Mouse (Mus musculus): ENCODE results near the gene 1700023F06Rik.
"Not testable (repeated sequence)": the region's sequence is repeated elsewhere in the genome, so short reads cannot be mapped to it uniquely, and the experiment has no call there.

Gene 1700023F06Rik

DNA sequence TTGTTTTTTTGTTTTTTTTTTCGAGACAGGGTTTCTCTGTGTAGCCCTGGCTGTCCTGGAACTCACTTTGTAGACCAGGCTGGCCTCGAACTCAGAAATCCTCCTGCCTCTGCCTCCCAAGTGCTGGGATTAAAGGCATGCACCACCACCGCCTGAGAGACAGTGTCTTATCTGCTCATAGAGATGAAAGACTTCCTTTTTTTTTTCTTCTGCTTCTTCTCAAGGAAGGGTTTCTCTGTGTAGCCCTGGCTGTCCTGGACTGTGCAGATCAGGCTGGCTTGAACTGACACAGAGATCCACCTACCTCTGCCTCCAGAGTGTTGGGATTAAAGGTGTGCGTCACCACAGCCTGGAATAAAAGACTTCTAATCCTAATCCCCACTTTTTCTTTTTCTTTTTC lies 14.4 kb upstream of the 1700023F06Rik start:
- DNase-seq (ENCODE audit: low spot score): not testable (repeated sequence)

DNA sequence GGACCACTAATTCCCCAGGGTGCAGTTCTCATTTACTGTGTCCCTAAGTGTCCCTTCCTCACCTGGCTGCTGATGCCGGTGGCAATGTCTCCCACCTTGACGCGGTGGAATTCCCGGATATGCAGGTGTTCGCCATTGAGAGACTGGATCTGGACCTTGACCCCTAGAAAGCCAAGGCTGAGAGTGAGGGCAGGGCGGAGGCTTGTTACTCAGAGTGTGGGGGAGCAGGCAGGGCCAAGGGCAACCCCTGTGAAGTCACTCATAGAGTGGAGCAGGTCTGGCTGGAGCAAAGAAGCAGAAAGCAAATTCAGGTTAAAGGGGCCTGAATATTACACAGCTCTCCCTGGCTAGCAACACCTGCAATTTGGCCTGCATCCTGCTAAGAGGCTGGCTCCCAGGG lies 13.1 kb upstream of the 1700023F06Rik start:
- no peak for DNase-seq (ENCODE audit: low spot score)

DNA sequence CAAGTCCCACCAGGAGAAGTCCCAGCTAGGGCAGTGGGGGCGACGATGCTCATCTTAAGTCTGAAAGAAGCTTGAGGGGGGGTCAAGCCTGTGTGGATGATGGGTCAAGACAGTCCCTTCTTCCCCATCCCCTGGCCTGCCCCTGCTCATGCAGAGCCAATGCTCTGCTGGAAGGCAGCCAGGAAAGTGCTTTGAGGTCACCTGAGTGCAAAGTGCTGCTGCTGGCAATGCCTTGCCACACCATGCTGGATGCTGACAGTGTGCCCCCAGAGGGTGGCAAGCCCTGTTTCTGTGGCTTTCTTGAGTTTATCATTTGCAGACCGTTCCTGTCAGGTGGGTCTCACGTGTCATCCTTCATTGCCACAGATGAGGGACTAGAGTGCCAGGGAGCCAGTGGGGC lies 11.6 kb upstream of the 1700023F06Rik start:
- DNase-seq (ENCODE audit: low spot score): no peak

DNA sequence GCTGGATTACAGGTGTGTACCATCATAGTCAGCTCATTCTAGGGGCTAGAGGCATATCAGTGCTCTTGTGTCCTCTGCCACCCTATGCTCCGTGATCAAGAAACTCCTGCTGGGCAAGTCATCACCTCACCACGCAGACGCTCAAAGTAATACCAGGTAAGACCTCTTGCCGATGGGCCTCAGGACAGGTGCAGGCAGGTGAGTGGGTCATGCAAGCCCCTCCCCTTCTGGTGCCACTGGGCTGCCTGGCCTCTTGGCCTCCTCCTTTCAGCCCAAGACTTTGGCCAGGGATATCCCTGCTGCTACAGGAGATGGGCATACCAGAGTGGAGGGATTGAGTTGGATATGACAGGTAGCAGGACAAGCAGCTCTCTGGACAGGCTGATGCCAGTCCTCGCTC lies 10.9 kb upstream of the 1700023F06Rik start:
- no peak for DNase-seq (ENCODE audit: low spot score)

DNA sequence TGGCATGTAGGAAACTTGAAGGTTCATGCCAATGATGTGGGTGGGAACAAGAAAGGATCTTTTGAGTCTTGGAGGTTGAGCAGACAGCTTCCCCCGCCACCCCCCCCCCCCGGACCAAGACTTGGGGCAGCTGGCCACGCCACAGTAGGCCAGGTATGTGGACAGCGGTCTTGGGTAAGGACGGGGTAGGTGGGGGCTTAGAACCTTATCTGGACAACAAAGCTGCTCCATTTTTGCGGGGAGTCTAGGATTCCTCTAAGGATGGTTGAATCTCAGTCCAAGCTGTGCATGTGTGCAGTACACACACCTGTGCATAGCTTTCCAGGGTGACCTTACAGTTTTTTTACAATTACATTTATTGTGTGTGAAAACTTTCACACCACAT lies 10.2 kb upstream of the 1700023F06Rik start:
- no peak for DNase-seq (ENCODE audit: low spot score)

DNA sequence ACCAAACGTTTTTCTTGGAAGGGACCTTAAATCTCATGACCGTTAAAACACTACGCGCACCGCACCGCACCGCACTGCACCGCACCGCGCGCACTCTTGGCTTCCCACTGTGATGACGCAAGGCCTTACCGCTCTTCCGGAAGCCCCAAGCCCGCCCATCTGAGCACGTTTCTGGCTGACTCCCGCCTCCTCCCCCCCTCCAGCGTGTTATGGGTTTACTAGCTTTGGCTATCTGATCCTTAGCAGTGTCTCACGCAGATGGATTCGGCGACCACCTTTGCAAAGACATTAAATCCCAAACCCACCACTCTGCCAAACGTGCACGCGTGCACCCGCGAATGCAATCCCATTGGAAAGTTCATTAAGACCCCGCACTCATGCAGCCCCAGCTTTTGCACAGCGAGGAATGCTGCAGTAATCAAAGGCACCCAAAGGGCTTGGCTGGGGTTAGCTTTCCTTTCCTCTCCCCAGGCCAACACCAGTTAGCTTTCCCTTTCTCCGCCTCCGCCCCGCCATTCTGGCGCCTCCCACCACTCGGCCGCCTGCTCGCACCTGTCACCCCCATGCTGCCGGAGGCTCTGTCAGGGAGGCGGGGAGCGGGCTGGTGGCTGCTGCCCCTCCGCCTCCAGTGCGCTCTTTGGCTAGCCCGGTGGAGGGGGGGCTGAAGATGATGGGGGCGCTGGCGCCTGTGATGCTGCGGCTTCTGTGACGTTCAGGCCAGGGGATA lies 9.6 kb upstream of the 1700023F06Rik start, which contains the start of gene Spata32:
Spata32 (minus strand) TSS at position 643 of the 727 bp plus-strand sequence.
- DNase-seq (ENCODE audit: low spot score): peak; percentile 78

DNA sequence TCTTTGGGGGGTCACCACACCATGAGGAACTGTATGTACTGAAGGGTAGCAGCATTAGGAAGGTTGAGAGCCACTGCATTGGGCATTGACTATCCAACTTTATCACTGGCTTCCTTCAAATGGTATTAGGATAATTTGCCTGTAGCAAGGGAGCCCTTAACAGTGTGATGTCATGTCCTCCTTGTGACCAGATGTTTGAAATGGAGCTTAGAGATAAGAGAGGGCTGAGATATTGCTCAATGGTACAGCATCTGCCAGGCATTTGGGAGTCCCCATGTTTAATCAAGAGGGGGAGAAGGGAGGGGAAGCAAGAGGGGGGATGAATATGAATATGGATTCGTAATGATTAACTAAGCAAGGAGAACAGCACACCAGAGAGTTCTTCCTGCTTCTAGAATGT lies 7.0 kb upstream of the 1700023F06Rik start:
- no peak for DNase-seq (ENCODE audit: low spot score)

DNA sequence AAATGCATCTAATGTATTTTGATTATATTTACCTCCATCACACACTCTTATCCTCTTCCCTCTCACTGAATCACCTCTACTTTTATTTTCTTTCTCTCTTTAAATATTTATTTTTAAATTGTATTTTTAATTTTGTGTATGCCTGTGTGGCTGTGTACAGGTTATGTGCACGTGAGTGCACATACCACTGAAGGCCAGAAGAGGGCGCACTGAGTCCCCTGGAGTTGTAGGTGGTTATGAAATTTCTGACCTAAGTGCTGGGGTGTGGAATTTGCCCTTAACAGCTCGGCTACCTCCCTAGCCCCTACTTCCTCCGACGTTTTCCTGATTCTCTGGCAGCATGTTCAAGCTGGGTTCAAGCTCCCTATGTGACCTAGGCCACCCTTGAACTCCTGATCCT lies 5.4 kb upstream of the 1700023F06Rik start:
- DNase-seq (ENCODE audit: low spot score): no peak

DNA sequence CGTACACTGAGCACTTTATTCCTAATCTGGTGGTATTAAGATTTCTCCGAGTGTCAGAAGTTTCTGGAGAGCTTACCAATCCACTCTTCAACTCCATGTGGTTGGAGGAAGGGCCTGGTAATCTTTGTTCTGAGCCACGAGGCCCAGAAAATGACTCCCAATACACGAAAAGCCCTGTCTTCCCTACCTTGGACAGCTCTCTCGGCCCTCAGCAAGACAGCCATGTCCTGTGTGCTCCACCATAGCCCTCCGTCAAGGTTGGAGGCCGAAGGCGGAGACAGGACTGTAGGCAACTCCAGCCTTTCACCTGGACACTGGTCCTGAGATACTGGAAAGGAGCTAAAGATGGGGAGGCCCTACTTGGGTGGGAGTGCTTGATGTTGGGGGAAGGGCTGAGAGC lies 1.9 kb upstream of the 1700023F06Rik start:
- DNase-seq (ENCODE audit: low spot score): no peak

DNA sequence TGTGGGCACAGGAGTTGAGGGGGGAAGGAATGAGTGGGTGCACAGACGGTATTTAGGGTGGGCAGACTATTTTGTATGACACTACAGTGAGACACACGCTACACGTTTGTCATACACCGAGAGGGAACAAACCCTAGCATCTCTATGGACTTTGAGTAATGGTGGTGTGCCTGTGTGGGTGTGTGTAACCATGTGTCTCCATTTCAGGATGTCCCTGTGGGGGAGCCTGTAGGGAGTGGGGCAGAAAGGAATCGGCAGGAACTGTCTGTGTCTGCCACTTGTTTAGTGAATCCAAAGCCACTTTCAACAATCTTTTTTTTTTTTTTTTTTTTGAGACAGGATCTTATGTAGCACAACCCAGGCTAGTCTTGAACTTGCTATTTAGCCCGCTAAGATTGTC lies 2.2 kb downstream of the 1700023F06Rik start:
- no peak for DNase-seq (ENCODE audit: low spot score)

DNA sequence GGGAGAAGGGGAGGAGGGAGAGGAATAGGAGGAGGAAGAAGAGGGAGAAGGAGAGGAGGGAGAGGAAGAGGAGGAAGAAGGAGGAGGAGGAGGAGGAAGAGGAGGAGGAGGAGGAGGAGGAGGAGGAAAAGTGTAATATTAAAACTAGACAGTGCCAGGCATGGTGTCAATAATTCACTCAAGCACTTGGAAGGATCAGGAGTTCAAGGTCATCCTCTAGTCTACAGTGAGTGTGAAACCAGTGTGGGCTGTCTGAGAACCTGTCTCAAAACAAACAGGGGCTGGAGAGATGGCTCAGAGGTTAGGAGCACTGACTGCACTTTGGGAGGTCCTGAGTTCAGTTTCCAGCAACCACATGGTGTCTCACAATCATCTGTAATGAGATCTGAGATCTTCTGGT lies 6.0 kb downstream of the 1700023F06Rik start:
- no peak for DNase-seq (ENCODE audit: low spot score)

DNA sequence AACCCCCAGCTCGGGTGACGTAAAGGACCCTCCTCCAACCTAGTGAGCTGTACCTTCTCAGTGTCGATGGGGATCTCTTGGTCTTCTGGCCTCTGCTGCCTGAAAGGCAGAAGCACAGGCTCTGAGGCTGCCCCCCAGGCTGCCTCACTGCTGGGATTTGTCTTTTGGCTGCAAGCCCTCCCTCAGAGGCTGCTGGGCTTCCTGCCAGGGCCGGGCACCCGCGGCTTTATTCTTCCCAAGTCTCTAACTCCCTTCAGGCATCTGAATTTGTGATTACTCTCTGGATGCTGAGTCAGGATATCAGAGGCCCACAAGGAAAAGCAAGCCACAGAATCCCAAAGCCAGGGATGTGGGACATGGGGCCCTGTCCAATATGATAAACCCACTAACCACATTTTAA lies 6.7 kb downstream of the 1700023F06Rik start:
- DNase-seq (ENCODE audit: low spot score): no peak

DNA sequence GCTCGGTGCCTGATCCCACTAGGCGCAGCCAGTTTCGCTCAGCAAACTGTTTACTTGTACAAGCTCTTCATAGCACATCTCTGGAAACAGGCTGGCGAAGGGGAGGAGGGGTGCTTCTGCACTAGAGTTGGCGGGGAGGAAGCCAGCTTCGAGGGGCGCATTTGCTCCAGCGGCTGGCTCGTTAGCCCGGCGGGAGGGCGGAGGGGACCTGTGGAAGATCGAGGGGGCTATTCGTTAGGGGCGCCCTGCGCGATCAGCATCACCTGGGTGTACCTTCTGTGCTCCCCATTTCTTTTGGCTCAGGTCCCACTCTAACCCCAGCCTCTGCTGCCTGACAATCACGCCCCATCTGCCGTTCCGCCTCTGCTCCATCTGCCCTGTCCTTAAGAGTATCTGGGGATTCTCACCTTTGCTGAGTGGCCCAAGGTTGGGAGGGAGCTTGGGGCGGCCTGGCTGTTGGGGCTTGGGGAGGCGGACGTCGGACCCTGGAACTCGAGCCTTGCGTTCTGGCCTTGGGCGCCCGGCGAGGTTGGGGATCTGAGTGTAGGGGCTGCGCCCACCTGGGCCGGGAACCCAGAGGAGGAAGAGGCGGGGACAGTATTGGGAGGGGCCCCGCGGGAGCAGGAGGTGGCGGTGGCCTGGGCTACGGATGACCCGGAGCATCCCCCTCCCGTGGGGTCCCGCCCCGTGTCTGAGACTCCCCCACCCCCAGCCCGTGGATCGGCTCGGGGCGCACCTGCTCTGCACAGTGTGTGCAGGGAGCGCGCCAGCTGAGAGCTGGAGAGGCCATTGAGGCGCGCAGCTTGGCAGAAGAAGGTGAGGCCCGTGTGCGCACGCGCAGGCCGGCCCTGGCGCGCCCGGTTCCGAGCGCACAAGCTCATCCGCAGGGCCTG lies 9.2 kb downstream of the 1700023F06Rik start:
- peak; percentile 45 for DNase-seq (ENCODE audit: low spot score)

DNA sequence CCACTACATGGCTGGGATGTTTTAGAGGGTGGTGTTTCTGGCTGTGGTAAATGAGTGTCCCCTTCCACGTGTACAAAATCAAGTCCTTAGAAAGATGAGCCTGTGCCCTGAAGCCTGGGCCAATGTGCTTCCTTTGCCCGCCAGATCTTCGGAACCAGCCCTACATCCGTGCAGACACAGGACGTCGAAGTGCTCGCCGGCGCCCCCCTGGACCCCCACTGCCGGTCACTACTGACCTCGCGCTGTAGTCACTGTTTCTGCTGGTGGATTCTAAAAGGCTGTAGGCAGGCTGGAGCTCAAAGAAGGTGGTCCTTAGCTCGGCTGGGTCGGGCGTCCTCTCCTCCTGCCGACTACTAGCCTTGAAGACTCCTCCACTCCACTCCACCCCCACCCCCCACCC lies 10.0 kb downstream of the 1700023F06Rik start:
- DNase-seq (ENCODE audit: low spot score): no peak

DNA sequence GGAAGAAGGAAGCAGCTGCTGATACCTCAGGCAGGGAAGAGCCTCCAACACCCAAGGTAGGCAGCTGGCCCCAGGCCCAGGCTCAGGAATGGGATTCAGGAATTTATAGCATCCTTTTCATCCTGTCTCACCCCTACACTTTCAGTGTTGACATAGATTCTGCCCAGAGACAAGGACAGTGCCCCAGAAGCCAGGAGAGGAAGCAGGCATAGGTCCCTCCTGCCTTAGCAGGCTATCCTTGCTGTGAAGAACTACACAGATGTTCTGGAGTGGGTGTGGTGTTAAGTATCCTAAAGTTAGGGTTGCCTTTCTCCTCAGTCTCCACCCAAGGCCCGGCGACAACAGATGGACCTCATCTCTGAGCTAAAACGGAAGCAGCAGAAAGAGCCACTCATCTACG lies 11.0 kb downstream of the 1700023F06Rik start:
- no peak for DNase-seq (ENCODE audit: low spot score)

DNA sequence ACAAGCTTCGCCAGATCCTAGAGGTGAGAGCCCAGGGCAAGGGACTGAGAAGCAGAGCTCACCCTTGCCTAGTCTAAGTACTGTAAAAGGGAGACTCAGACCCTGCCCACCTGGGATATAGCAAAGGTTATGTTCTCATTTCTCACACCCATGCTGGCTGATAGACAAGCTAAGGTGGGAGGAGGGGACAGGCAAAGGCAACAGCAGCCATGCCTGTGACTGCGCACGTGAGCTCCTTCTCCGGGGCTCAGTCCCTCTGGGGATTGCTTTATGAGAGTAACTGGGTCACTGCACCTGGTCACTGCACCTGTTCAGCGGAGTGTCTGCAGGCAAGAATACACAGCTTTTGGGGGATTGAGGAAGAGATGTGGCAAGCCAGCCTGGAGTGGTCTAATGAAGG lies 12.7 kb downstream of the 1700023F06Rik start:
- DNase-seq (ENCODE audit: low spot score): no peak

DNA sequence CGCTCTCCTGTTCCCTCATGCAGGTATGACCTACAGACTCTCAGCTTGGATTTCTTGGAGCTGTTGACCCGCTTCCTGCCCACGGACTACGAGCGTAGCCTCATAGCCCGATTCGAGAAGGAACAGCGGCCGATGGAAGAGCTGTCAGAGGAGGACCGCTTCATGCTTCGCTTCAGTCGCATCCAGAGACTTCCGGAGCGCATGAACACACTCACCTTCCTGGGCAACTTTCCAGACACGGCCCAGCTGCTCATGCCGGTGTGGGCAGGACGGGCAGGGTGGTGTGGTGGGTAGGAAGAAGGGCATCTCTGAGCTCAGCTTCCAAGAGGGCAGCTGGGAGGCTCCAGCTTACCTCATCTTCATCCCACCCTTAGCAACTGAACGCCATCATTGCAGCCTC lies 13.1 kb downstream of the 1700023F06Rik start:
- no peak for DNase-seq (ENCODE audit: low spot score)

DNA sequence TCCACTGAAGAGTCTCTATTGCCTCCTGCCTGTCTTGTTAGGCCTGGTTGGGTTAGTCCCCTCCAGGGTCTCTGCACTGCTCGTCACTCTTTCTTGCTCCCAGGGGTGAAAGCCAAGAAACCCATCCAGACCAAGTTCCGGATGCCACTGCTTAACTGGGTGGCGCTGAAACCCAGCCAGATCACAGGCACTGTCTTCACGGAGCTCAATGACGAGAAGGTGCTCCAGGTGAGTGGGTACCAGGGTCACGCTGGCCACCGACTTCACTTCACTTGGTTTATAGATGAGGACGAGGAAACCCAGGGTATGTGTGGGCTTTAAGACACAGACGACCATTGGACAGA lies 14.6 kb downstream of the 1700023F06Rik start:
- DNase-seq (ENCODE audit: low spot score): no peak

DNA sequence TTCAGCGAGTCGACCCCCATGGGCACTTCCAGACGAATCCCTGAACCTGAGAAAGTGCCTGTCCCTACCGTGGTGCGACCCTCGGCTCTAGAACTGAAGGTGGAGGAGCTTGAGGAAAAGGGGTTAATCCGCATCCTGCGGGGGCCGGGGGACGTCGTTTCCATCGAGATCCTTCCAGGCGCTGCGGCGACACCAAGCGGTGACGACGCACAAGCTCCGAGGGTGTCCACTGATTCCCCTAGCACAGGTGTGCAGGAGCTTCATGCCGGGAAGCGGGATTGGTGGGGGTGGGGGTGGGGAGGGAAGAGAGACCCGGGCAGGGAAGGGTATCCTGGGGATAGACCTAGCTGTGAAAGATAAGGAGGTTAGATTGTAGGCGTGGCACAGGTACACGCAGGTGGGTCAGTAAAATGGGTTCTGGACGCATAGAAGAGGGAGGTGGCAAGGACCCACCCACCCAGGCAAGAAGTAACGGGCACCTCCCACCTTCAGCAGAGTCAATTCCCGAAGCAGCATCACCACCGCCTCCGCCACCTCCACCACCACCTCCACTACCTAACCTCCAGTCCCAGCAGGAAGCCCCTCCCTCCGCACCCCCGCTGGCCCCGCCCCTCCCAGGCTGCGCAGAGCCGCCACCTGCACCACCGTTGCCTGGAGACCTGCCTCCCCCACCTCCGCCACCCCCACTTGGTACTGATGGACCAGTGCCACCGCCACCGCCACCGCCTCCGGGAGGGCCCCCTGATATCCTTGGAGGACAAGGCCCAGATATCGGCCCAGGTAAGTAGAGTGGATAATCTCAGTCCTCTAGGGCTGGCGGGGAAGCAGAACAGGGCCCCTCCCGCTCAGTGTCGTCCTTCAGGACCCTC lies 15.2 kb downstream of the 1700023F06Rik start:
- peak; percentile 66 for DNase-seq (ENCODE audit: low spot score)

DNA sequence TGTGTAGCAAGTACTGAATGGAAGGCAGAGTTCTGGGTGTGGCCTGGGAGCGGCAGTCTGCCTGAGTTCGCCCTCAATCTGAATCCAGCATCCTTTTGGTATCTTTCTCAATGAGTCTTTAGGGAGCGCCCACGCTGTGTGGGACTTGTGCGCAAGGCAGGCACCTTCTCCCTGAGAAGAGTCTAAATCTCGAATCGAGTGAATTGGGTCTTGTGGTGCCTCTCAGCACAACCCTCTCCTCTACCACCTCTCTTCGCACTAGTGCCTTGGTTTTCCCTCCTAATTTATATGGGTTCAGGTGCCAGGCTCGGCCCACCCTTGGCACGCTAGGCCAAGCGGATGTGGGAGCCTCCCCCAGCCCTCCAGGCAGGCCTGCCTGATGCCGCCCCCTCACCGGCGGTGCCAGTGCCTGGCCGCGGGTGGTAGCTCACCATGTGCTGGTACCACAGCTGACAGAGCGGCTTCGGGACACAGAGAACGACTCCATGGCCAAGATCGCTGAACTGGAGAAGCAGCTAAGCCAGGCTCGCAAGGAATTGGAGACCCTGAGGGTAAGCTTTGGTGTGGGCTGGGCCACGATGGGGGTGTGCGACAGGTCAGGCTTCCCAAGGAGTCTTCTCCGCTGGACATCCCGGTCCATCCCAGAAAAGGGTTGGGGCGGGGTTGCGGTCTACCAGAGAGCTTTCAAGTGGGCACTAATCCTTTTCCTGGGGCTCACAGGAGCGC lies 16.0 kb downstream of the 1700023F06Rik start:
- no peak for DNase-seq (ENCODE audit: low spot score)

DNA sequence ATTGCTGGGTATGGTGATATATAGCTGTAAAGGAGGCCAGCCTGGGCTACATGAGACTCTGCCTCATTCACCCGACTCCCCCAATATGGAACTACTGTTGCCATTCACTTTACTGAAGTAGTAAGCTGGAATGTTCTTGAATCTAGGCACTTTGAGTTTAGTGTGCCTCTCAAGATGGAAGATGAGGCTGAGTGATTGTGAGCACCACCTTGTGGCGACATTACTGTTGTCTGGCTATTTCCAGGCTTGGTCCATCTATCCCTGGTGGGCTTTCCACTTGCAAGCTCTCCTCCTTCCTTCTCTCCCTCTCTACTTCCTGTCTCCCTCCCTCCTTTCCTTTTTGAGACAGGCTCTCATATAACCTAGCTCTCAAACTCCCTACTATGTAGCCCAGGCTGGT lies 23.5 kb downstream of the 1700023F06Rik start:
- peak; percentile 82 for DNase-seq (ENCODE audit: low spot score)

DNA sequence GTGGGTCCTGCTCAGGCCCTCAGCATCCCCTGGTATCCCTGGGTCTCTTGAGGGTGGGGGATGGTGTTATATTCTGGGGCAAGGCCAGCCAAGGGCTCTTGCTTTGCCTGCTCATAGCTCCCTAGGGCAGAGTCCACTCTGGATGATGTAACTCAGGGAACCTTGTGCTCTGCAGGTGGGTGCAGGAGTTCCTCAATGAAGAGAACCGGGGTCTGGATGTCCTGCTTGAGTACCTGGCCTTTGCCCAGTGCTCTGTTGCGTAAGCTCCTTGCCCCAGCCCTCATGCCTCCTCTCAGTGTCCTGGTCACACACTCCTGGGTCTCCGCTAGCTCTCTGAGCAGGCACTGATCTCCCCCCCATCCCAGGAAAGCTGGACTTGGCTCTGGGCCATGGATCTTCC lies 26.4 kb downstream of the 1700023F06Rik start:
- no peak for DNase-seq (ENCODE audit: low spot score)
